Mouse (Mus musculus) adipose tissue, adult 10 weeks (tissue): ENCODE data around the gene Sos1. TPM values are rescaled to one million over a fixed set of nuclear protein-coding genes. Genes with fewer than 3 reads are reported as not detected.

Source experiments
- polyA plus RNA-seq: library from polyadenylated mRNA; stranded (reverse); fragments of 350-450 nt; fragmentation: Illumina TruSeq; extraction: RNeasy Lipid Tissue Mini Kit (QIAGEN cat#74804); gene quantifications from one replicate; pipeline ENCODE4 v1.2.3, GENCODE M21; 2014; ENCODE audit warnings: low read depth, low replicate concordance

The Sos1 gene
- 9.6 TPM for polyA plus RNA-seq

DNA sequence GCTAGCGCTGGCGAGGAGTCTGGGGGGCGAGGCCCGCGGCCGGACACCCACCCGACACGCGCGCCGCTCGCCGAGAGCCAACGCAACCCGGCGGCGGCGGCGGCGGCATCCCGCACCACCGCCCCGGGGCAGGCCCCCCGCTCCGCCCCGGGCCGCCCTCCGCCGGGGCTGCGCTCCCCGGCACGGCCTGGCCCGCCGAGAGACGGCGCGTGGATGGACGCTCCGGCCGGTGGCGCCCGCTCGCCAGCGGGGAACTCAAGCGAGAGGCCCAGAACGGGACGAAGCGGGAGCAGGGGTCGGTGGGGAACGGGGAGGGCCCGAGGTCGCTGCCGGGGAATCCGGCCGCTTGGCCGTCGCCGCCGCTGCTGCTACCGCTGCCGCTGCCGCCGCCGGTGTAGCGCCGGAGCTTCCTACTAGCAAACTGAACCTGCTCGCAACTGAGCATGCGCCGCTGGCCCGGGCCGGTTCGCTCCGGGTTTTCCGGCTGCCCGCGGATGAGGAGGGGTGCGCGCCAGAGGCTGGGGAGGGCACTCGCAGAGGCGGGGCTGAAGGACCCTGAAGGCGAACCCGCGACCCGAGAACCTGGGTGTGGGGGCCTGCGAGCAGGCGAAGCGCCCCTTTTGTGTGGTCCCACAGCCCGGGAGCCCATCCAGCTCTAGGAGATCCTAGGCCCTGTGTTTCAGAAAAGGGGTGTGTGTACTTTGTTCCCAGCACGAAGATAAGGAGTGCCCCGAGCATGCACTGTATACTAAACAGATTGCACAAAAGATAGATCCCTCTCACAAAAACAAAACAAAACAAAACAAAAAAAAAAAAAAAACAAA lies at the start of gene Sos1:
TSS of gene Sos1 (minus strand) at position 423 of the 824 bp plus-strand sequence.

GRCm38 (mm10) chr17:80372989-80373725 lies 107.1 kb downstream of the Sos1 start, which contains the start of gene Gm10190:
TSS of gene Gm10190 (minus strand) at chr17:80373541.

Other genes with a start within 250 kb of the Sos1 start
- 29.3 TPM for gene Morn2, start 190.2 kb downstream of the Sos1 start, polyA plus RNA-seq
- gene Dhx57, start 190.0 kb downstream of the Sos1 start, polyA plus RNA-seq = 10.7 TPM
- gene Arhgef33, start 173.0 kb downstream of the Sos1 start, polyA plus RNA-seq = 4.1 TPM
- not detected for gene Gm10190, start 106.9 kb downstream of the Sos1 start, polyA plus RNA-seq
- gene Cdkl4, start 97.4 kb upstream of the Sos1 start, polyA plus RNA-seq = 3.7 TPM
- gene Map4k3, start 248.0 kb upstream of the Sos1 start, polyA plus RNA-seq = 38.5 TPM